Mouse (Mus musculus) heart, adult 2 months (tissue): ENCODE measurements around the gene Zfp260.

ENCODE experiments used
- CTCF ChIP-seq: fragments of 200-600 bp; IDR thresholded peaks from 2 replicates; pipeline ENCODE4 v1.8.1; 2022; ENCODE audit warnings: antibody characterized with exemption, mild to moderate bottlenecking, moderate library complexity
- EP300 ChIP-seq: fragments of 200-500 bp; IDR thresholded peaks from 2 replicates; pipeline ENCODE4 v1.6.1; 2011; ENCODE audit warnings: low read depth, low read length, control low read depth; ENCODE audit not compliant: insufficient read depth

GRCm38 (mm10) chr7:30060341-30060740 is 34.2 kb upstream of the Zfp260 start:
- TF ChIP-seq CTCF = no peak
- no peak for TF ChIP-seq EP300
